Mouse (Mus musculus) heart, adult 2 months (tissue): ENCODE results near the gene Ctbp2.

Experiments
- CTCF ChIP-seq: fragments of 200-600 bp; IDR thresholded peaks from 2 replicates; pipeline ENCODE4 v1.8.1; 2022; ENCODE audit warnings: antibody characterized with exemption, mild to moderate bottlenecking, moderate library complexity
- POLR2A ChIP-seq: fragments of 200-500 bp; IDR thresholded peaks from 2 replicates; pipeline ENCODE4 v1.6.1; 2011; ENCODE audit warnings: mild to moderate bottlenecking, low read depth, low read length, control low read depth; ENCODE audit not compliant: insufficient read depth

GRCm38 (mm10) chr7:132965707-132966106, 158.4 kb downstream of the Ctbp2 start:
- no peak for TF ChIP-seq POLR2A
- TF ChIP-seq CTCF = peak; percentile 36
